Mouse (Mus musculus) brain, embryonic 14.5 days (tissue): Measurements from ENCODE around the gene Nxpe5.

Source experiments
- CTCF ChIP-seq: fragments of 200-500 bp; IDR thresholded peaks from 2 replicates; pipeline ENCODE4 v1.5.1; 2012; ENCODE audit warnings: inconsistent platforms, mild to moderate bottlenecking, moderate library complexity, borderline replicate concordance; ENCODE audit not compliant: insufficient read depth, insufficient read length; ENCODE audit errors: extremely low read depth
- POLR2A ChIP-seq: fragments of 200-500 bp; IDR thresholded peaks from 2 replicates; pipeline ENCODE4 v1.6.1; 2012; ENCODE audit warnings: mild to moderate bottlenecking, inconsistent platforms, borderline replicate concordance; ENCODE audit not compliant: poor library complexity, insufficient read depth, insufficient read length, severe bottlenecking; ENCODE audit errors: extremely low read depth

DNA sequence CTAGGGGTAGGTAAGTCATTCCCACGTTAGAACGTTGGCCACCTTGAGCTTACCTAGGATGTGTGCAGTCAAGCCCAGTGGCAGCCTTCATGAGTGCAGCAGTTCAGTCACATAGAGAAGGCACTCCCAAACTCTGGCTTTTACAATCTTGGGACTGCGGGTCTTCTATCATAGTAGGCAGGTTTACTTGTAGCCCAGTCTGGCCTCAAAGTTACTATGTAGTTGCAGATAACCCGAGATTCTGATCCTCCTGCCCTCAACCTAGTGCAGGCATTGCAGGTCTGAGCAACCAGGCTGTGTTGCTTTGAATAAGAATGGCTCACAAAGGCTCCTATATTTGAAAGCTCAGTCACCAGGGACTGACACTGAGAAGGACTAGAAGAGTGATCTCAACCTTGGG is 793 bp downstream of the Nxpe5 start:
- TF ChIP-seq POLR2A (no peak), CTCF (no peak)
